Mouse (Mus musculus) layer of hippocampus, adult 2 months (tissue): ENCODE data around the gene Flt4. TPM values are rescaled to one million over a fixed set of nuclear protein-coding genes. Genes with fewer than 3 reads are reported as not detected.

Experiments used
- DNase-seq, 2 experiments: peaks; one replicate each; pipeline ENCODE4 v3.0.0; 2022; ENCODE audit warnings: low spot score in 2 of 2
- H3K27ac ChIP-seq: fragments of 200-600 bp; 2 replicates; pipeline ENCODE4 v1.8.1; 2022
- H3K4me3 ChIP-seq: fragments of 200-600 bp; 2 replicates; pipeline ENCODE4 v1.8.1; 2022; ENCODE audit warnings: mild to moderate bottlenecking
- CTCF ChIP-seq: fragments of 200-600 bp; conservative IDR thresholded peaks from 2 replicates; pipeline ENCODE4 v1.8.1; 2022; ENCODE audit warnings: antibody characterized with exemption, mild to moderate bottlenecking, moderate library complexity
- total RNA-seq, 2 experiments: library from RNA; stranded (reverse); gene quantifications; 2 replicates each; pipeline ENCODE4 v1.2.3; 2021

Gene Flt4
- total RNA-seq, 2 experiments from 2014 or later: 2.2 to 2.6 TPM

DNA sequence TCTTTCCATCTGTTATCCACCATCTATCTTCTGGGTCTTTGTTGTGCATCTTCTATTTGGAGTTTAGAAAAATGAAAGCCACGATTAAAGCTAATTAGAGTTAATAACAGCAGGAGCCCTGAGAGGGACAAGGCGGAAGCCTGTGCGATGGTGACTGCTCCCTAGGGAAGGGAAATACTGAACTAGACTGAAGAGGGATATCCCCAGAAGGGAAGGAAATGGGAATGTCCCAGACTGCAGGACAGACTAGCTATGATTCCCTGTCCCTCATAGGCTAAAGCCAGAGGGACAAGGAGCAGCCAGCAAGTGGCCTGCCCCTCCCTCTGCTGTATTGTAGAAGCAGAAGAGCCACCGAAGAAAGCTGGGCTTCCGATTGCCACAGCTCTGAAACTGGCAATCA is 12.9 kb downstream of the Flt4 start:
- Histone ChIP-seq H3K27ac (no peak overlapping the region), H3K4me3 (no peak overlapping the region)
- no peak for DNase-seq
- no peak for TF ChIP-seq CTCF

GRCm38 (mm10) chr11:49624156-49624555 is 15.1 kb downstream of the Flt4 start:
- Histone ChIP-seq H3K4me3 (no peak overlapping the region), H3K27ac (no peak overlapping the region)
- TF ChIP-seq CTCF: no peak
- DNase-seq: no peak

GRCm38 (mm10) chr11:49625863-49626262 is 16.8 kb downstream of the Flt4 start:
- Histone ChIP-seq H3K4me3 (no peak overlapping the region), H3K27ac (no peak overlapping the region)
- no peak for DNase-seq
- peak; percentile 46 for TF ChIP-seq CTCF

DNA sequence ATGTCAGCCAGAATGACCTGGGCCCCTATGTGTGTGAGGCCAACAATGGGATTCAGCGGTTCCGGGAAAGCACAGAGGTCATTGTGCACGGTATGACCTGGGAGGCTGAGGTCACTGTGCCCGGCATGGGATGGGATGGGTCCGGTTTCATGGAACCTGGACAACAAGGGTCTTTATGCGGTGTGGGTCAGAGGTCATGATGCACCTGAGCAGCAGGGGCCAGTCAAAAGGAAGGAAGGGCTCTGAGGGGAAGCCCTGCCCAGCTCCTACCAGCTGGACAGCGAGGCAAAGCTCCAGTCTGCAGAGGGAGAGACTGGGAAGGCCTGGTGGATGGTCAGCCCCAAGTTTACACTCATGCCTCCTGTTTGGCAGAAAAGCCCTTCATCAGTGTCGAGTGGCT is 17.7 kb downstream of the Flt4 start:
- Histone ChIP-seq H3K27ac (no peak overlapping the region), H3K4me3 (no peak overlapping the region)
- DNase-seq: no peak
- TF ChIP-seq CTCF: no peak

DNA sequence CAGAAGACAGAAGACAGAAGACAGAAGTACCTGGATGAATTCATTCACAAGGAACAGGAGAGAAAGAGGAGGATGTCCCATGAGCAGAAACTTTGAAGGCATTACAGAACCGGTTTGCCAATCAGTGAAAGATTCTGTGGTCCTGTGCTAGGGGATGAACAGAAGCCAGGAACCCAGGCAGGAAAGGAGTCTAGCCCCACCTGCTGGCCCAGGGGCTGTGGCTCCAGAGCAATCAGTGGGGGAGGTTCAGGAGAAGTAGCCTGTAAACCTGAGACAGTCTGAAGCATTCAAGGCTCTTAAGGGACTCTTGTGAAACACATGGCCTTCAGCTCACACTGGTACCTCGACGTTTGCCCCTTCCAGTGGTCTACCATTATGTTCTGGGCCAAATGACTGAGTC is 22.1 kb downstream of the Flt4 start:
- H3K27ac ChIP-seq: no peak overlapping the region
- peak; percentile 60 for TF ChIP-seq CTCF
- DNase-seq: no peak
- no peak overlapping the region for H3K4me3 ChIP-seq

GRCm38 (mm10) chr11:49632256-49632655 is 23.2 kb downstream of the Flt4 start:
- H3K27ac ChIP-seq: no peak overlapping the region
- no peak for TF ChIP-seq CTCF
- DNase-seq: no peak
- H3K4me3 ChIP-seq: no peak overlapping the region

- no peak overlapping the region for H3K27ac ChIP-seq
- DNase-seq: no peak
- no peak for TF ChIP-seq CTCF
- H3K4me3 ChIP-seq: peak overlapping the region; percentile 13; the same call in 1 of the 2 replicates
These were observed 25.0 kb downstream of the Flt4 start for GRCm38 (mm10) chr11:49634101-49634500.

DNA sequence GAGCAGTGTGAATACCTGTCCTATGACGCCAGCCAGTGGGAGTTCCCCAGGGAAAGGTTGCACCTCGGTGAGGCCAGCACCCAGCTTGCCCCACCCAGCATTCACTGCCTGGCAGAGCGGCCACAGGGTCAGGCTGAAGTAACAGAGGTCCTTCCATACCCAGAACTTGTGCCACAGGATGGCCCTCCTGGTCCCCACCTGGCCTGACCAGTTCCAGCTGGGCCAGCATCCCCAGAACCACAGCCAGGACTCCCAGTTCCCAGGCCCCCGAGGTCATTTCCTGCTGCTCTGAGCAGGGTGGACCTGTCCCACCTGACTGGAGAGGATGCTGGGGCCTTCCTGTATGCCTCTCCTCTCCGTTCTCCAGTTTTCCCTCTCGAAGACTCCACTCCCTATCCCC is 26.6 kb downstream of the Flt4 start:
- TF ChIP-seq CTCF: no peak
- no peak overlapping the region for H3K4me3 ChIP-seq
- no peak for DNase-seq
- no peak overlapping the region for H3K27ac ChIP-seq

DNA sequence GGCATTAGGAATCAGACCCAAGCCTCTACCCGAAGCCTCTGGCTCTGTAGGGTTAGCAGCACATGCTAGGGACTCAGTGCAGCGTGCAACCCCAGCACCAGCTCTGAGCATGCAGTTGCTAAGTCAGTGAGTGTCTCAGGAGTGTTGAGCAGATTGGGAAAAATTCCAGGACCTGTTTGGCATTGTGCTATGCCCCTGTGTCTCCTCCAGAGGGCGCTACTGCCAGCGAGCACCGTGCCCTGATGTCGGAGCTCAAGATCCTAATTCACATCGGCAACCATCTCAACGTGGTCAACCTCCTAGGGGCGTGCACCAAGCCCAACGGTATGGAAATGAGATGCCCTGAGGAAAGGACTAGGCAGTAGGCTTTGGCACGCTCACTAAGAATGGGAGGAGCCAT is 27.4 kb downstream of the Flt4 start:
- no peak for DNase-seq
- no peak overlapping the region for H3K27ac ChIP-seq
- TF ChIP-seq CTCF: peak; percentile 77
- no peak overlapping the region for H3K4me3 ChIP-seq

DNA sequence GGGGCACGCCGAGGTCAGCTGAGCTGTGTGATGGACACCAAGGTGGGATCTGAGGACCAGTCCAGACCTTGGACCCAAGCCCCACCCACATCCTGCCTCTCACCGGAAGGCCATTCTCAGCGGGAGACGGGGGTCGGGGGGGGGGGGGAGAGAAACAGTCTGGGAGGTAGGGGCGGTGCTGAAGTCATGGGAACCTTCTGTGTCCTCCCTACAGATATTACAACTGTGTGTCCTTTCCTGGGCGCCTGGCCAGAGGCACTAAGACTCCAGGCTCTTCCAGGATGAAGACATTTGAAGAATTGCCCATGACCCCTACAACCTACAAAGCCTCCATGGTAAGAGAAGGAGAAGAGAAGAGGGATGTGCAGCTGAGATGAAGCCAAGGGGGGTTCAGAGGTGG is 36.6 kb downstream of the Flt4 start:
- TF ChIP-seq CTCF: no peak
- no peak overlapping the region for H3K27ac ChIP-seq
- H3K4me3 ChIP-seq: no peak overlapping the region
- DNase-seq: no peak

DNA sequence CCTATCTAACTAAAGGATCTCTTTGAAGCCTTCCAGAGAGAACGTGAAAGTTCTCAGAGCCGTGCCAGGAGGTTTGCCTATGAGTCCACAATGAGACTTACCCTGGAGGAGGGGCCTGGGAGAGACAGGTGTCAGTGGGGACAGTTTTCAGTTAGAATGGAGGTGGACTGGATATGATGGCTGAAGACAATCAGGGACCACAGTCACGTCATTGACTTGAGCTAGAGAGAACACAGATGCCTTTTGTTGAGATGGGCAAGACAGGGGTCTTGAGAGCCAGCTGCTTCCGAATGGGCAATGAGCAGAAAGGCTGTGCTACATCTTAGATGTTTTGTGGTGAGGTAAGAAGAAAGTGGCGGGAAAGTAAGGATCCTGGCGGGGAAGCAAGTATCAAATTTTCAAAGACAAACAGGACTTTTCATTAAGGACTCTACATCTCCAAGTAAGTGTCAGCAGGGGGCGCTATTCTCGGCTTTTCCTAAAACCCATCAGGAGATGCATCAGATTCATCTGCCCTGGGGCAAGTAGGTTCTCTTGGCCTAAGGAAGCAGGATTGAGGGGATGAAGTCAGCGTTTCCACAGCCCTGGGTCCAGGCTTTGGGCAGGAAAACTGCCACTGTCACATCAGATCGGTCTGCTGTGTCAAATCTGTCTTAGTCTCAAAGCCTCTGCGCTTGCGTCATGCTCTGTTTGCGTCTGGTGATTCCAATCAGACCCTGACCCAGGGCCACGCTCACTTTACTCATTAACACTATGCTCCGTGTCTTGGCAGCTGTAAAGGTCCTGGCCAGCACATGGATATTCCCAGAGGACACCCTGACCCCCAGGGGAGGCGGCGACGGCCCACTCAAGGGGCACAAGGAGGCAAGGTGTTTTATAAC is 41.3 kb downstream of the Flt4 start:
- Histone ChIP-seq H3K27ac (no peak overlapping the region), H3K4me3 (no peak overlapping the region)
- TF ChIP-seq CTCF: peak; percentile 74
- peak in 1 of 2 experiments; percentile 38 for DNase-seq

GRCm38 (mm10) chr11:49650994-49651761 is 42.1 kb downstream of the Flt4 start:
- no peak for TF ChIP-seq CTCF

GRCm38 (mm10) chr11:49651762-49652322 is 42.8 kb downstream of the Flt4 start:
- Histone ChIP-seq H3K4me3 (no peak overlapping the region), H3K27ac (peak overlapping the region; percentile 67; the same call in 1 of the 2 replicates)
- no peak for DNase-seq
- no peak for TF ChIP-seq CTCF

More at GRCm38 (mm10) chr11:49650994-49651761, 42.1 kb downstream of the Flt4 start:
- Histone ChIP-seq H3K27ac (peak overlapping the region; percentile 59; the same call in 1 of the 2 replicates), H3K4me3 (no peak overlapping the region)
- peak in 1 of 2 experiments; percentile 48 for DNase-seq
